Mouse (Mus musculus): ENCODE measurements around the gene S1pr4. TPM values are rescaled to one million over a fixed set of nuclear protein-coding genes. Genes with fewer than 3 reads are reported as not detected.

S1pr4 gene
- polyA plus RNA-seq, 1 experiment = 4.9 TPM

GRCm38 (mm10) chr10:81534826-81535225 lies 34.9 kb upstream of the S1pr4 start:
- Histone ChIP-seq H3K4me3 (ENCODE audit: insufficient read depth, low read depth, low read length) (no peak overlapping the region), H3K27ac (ENCODE audit: insufficient read depth, low read depth, low read length) (no peak overlapping the region), H3K27me3 (replicated peaks; ENCODE audit: control insufficient read depth, insufficient read depth, low read length) (no peaks in the 10 kb centered on the region), H3K36me3 (ENCODE audit: control insufficient read depth, insufficient read depth, low read length) (no peaks in the 10 kb centered on the region), H3K4me1 (ENCODE audit: control insufficient read depth, insufficient read depth, low read length) (no peaks in the 10 kb centered on the region)
- DNase-seq = no peak
- WGBS = 79% methylated on average over 16 of the region's 16 CpGs
- TF ChIP-seq POLR2A (IDR thresholded peaks at IDR 0.05; ENCODE audit: low read depth, low read length) (no peak), CTCF (conservative IDR thresholded peaks at IDR 0.05; ENCODE audit: insufficient read depth, insufficient read length, low read depth, low read length) (no peak)

DNA sequence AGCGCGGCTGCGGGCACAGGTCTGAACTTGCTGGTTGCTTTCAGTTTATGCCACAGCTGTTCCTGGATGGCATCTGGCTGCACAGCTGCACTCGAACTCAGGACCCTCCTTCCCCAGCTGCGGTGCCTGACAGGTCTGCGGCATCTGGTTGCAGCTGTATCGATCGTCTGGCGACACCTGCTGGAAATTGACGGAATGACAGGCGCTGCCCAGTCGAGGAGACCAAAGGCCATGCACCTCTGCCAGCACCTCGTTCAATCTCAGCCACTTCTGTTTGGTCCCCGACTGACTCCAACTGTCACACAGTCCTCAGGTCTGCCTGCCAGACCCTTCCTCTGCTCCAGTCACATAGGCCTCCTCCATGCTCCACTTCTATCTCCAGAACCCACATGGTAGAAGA lies 26.8 kb upstream of the S1pr4 start:
- no peak overlapping the region for H3K4me3 ChIP-seq (ENCODE audit: insufficient read depth, low read depth, low read length)
- H3K4me1 ChIP-seq (ENCODE audit: control insufficient read depth, insufficient read depth, low read length) = no peaks in the 10 kb centered on the region
- no peaks in the 10 kb centered on the region for H3K27me3 ChIP-seq (replicated peaks; ENCODE audit: control insufficient read depth, insufficient read depth, low read length)
- WGBS = 9% methylated on average over 14 of the region's 14 CpGs
- peak; percentile 83 for DNase-seq
- H3K36me3 ChIP-seq (ENCODE audit: control insufficient read depth, insufficient read depth, low read length) = no peaks in the 10 kb centered on the region
- H3K27ac ChIP-seq (ENCODE audit: insufficient read depth, low read depth, low read length) = no peak overlapping the region
- TF ChIP-seq CTCF (conservative IDR thresholded peaks at IDR 0.05; ENCODE audit: insufficient read depth, insufficient read length, low read depth, low read length) (peak; percentile 99), POLR2A (IDR thresholded peaks at IDR 0.05; ENCODE audit: low read depth, low read length) (no peak)

GRCm38 (mm10) chr10:81525017-81525694 lies 25.2 kb upstream of the S1pr4 start:
- H3K4me1 ChIP-seq (ENCODE audit: control insufficient read depth, insufficient read depth, low read length) = no peaks in the 10 kb centered on the region
- H3K27me3 ChIP-seq (replicated peaks; ENCODE audit: control insufficient read depth, insufficient read depth, low read length) = no peaks in the 10 kb centered on the region
- H3K36me3 ChIP-seq (ENCODE audit: control insufficient read depth, insufficient read depth, low read length) = no peaks in the 10 kb centered on the region
- H3K27ac ChIP-seq (ENCODE audit: insufficient read depth, low read depth, low read length) = no peak overlapping the region
- H3K4me3 ChIP-seq (ENCODE audit: insufficient read depth, low read depth, low read length) = no peak overlapping the region
- TF ChIP-seq POLR2A (IDR thresholded peaks at IDR 0.05; ENCODE audit: low read depth, low read length) (no peak), CTCF (conservative IDR thresholded peaks at IDR 0.05; ENCODE audit: insufficient read depth, insufficient read length, low read depth, low read length) (no peak)
- 58% methylated on average over 13 of the region's 13 CpGs for WGBS
- DNase-seq = no peak

GRCm38 (mm10) chr10:81524051-81524605 lies 24.2 kb upstream of the S1pr4 start, which contains the start of gene Gna15:
TSS of gene Gna15 (minus strand) at chr10:81524225.
- DNase-seq = peak; percentile 30
- H3K4me1 ChIP-seq (ENCODE audit: control insufficient read depth, insufficient read depth, low read length) = no peaks in the 10 kb centered on the region
- H3K36me3 ChIP-seq (ENCODE audit: control insufficient read depth, insufficient read depth, low read length) = no peaks in the 10 kb centered on the region
- no peak within 1 kb of the TSS for H3K27ac ChIP-seq (ENCODE audit: insufficient read depth, low read depth, low read length)
- no peaks in the 10 kb centered on the region for H3K27me3 ChIP-seq (replicated peaks; ENCODE audit: control insufficient read depth, insufficient read depth, low read length)
- 47% methylated on average over 9 of the region's 9 CpGs for WGBS
- H3K4me3 ChIP-seq (ENCODE audit: insufficient read depth, low read depth, low read length) = no peak within 1 kb of the TSS
- TF ChIP-seq POLR2A (IDR thresholded peaks at IDR 0.05; ENCODE audit: low read depth, low read length) = no peak

DNA sequence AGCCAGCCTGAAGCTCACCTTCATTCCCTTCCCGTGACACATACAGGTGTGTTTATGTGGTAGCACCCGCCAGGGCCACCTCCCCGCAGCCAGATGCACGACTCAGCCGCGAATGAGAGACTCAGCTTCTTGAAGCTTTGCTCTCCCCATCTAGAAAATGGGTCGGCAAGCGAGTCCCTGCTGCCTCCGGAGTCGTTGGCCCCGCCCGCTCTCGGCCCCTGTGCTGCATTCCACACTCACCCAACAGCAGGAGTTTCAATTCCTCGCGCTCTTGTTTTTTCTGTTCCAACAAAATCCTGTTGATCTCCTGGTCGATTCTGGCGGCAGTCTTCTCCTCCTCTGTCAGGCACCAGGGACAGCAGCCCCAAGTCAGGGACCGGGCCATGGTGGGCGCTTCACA lies 23.6 kb upstream of the S1pr4 start:
- H3K4me3 ChIP-seq (ENCODE audit: insufficient read depth, low read depth, low read length) = no peak overlapping the region

GRCm38 (mm10) chr10:81523142-81523541 lies 23.2 kb upstream of the S1pr4 start:
- H3K4me3 ChIP-seq (ENCODE audit: insufficient read depth, low read depth, low read length) = no peak overlapping the region
- no peak for TF ChIP-seq POLR2A (IDR thresholded peaks at IDR 0.05; ENCODE audit: low read depth, low read length)
- TF ChIP-seq CTCF (conservative IDR thresholded peaks at IDR 0.05; ENCODE audit: insufficient read depth, insufficient read length, low read depth, low read length) = no peak
- 72% methylated on average over 6 of the region's 6 CpGs for WGBS
- H3K4me1 ChIP-seq (ENCODE audit: control insufficient read depth, insufficient read depth, low read length) = no peaks in the 10 kb centered on the region
- DNase-seq = no peak
- H3K27ac ChIP-seq (ENCODE audit: insufficient read depth, low read depth, low read length) = no peak overlapping the region
- no peaks in the 10 kb centered on the region for H3K27me3 ChIP-seq (replicated peaks; ENCODE audit: control insufficient read depth, insufficient read depth, low read length)
- H3K36me3 ChIP-seq (ENCODE audit: control insufficient read depth, insufficient read depth, low read length) = no peaks in the 10 kb centered on the region

More for the DNA sequence above, 23.6 kb upstream of the S1pr4 start:
- no peak for DNase-seq
- Histone ChIP-seq H3K27me3 (replicated peaks; ENCODE audit: control insufficient read depth, insufficient read depth, low read length) (no peaks in the 10 kb centered on the region), H3K36me3 (ENCODE audit: control insufficient read depth, insufficient read depth, low read length) (no peaks in the 10 kb centered on the region), H3K27ac (ENCODE audit: insufficient read depth, low read depth, low read length) (no peak overlapping the region), H3K4me1 (ENCODE audit: control insufficient read depth, insufficient read depth, low read length) (no peaks in the 10 kb centered on the region)
- WGBS = 37% methylated on average over 19 of the region's 19 CpGs
- TF ChIP-seq CTCF (conservative IDR thresholded peaks at IDR 0.05; ENCODE audit: insufficient read depth, insufficient read length, low read depth, low read length) (no peak), POLR2A (IDR thresholded peaks at IDR 0.05; ENCODE audit: low read depth, low read length) (no peak)

GRCm38 (mm10) chr10:81519978-81520365 lies 20.0 kb upstream of the S1pr4 start:
- DNase-seq = no peak
- Histone ChIP-seq H3K4me1 (ENCODE audit: control insufficient read depth, insufficient read depth, low read length) (no peaks in the 10 kb centered on the region), H3K36me3 (ENCODE audit: control insufficient read depth, insufficient read depth, low read length) (no peaks in the 10 kb centered on the region), H3K27me3 (replicated peaks; ENCODE audit: control insufficient read depth, insufficient read depth, low read length) (no peaks in the 10 kb centered on the region), H3K27ac (ENCODE audit: insufficient read depth, low read depth, low read length) (no peak overlapping the region), H3K4me3 (ENCODE audit: insufficient read depth, low read depth, low read length) (no peak overlapping the region)
- TF ChIP-seq POLR2A (IDR thresholded peaks at IDR 0.05; ENCODE audit: low read depth, low read length) = no peak
- no peak for TF ChIP-seq CTCF (conservative IDR thresholded peaks at IDR 0.05; ENCODE audit: insufficient read depth, insufficient read length, low read depth, low read length)
- WGBS = 48% methylated on average over 3 of the region's 3 CpGs

All from kidney, adult 2 months (tissue).